Mouse (Mus musculus) testis, adult 2 months (tissue): ENCODE measurements around the gene Spon1.

Experiments
- CTCF ChIP-seq: fragments of 200-500 bp; IDR thresholded peaks from 2 replicates; pipeline ENCODE4 v1.5.1; 2012; ENCODE audit warnings: low read depth, mild to moderate bottlenecking, inconsistent platforms, low read length, moderate library complexity; ENCODE audit not compliant: control insufficient read depth, insufficient read depth, insufficient replicate concordance
- POLR2A ChIP-seq: fragments of 200-500 bp; IDR thresholded peaks from 2 replicates; pipeline ENCODE4 v1.6.1; 2012; ENCODE audit warnings: low read depth, mild to moderate bottlenecking, inconsistent platforms, low read length, moderate library complexity; ENCODE audit not compliant: control insufficient read depth

DNA sequence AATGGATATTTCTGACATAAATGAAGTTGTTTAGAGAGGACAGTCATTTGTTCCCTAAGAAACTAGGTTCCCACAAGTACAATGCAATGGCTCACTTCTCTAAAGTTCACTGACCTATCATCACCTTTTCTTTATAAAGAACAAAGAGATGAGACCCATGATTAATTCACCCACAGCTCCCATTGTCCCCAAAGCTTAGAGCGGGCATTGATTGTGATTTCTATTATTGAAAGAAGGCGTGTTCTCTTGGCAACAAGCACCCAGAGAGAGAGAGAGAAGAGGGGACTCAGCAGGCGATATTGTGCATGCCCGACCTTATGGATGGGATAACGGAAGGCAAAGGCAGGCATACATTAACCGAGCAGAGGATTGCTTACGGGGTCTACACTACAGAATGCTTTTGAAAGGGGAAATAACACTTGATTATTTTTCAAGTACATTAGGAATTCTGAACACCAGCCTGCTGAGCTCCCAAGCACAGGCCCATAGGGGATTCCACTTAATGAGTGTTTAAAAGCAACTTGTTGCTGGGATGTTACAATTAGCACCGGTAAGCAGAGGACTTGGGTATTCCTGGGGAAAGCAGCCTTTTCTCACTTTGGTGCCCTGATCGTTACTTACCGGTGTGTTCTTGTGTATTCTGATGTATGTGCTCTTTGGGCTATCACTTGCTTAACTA, 48.4 kb downstream of the Spon1 start:
- TF ChIP-seq CTCF: no peak
- TF ChIP-seq POLR2A: no peak
